Mouse (Mus musculus): ENCODE data around the gene Osm.

Osm gene

DNA sequence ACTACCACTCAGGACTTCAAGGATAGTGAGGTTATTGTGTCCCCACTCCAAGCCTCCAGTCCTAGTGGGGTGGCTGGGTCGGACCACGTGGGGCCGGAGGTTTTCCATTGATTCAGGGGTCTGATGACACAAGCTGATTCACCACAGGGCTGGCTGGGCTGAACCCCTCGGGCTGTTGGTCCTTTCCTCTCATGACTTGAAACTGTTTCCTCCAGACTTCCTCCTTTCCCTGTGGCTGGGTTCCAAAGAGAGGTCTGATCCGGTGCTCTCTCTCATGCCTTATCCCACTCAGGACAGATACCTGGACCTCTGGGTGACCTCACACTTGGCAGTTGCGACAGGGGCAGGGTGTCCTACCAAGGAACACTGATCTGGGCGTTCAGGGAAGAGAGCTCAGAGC lies 3.9 kb downstream of the Osm start:
- no peak for DNase-seq

DNA sequence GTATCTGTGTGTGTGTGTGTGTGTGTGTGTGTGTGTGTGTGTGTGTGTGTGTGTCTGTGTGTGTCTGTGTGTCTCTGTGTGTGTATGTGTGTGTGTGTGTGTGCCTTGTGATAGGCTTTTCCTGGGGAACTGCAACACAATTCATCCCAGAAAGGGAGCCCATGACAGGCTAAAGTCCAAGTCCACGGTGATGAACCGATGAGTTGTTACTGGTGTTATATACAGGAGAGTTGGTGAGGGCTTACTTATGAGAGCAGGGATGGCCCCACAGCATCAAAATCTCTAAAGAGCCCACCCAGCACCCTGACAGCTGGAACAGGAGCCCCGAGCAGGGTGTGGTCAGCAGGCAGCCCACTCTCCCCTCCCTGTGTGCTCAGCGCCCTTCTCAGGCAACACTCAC lies 5.0 kb downstream of the Osm start:
- DNase-seq = no peak

DNA sequence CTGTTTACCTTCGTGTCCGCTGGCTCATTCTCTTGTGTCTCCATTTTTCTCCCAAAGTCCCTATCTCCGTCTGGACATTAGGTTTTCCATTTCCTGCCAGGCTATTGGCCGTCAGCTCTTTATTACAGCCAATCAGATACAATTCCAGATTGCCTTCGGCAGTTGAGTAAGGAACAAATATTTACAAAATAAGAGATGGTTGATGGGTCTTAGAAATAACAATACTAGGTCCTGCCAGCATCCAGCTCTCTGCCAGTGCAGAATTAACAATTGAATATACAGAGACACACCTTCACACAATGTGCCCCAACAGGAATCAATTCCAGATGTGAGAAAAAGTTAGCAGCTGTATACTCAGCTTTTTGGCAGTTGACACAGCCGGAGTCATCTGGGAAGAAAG lies 9.9 kb downstream of the Osm start:
- no peak for DNase-seq

DNA sequence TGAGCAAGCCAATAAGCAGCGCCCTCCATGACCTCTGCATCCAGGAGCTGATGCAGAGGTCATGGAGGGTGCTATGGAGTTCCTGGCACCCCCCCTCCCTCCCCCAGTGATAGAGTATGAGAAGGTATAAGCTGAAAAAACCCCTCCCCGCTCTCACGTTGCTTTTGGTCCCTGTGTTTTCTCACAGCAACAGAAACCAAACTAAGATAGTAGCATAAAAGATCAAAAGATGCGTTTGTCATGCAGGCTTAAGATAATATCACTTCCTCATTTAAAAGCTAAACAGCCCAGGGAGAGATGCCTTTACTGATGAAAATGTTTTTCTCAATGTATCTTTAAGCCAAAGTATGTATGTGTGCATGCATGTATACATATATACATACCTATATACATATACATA lies 10.4 kb downstream of the Osm start:
- DNase-seq = no peak

DNA sequence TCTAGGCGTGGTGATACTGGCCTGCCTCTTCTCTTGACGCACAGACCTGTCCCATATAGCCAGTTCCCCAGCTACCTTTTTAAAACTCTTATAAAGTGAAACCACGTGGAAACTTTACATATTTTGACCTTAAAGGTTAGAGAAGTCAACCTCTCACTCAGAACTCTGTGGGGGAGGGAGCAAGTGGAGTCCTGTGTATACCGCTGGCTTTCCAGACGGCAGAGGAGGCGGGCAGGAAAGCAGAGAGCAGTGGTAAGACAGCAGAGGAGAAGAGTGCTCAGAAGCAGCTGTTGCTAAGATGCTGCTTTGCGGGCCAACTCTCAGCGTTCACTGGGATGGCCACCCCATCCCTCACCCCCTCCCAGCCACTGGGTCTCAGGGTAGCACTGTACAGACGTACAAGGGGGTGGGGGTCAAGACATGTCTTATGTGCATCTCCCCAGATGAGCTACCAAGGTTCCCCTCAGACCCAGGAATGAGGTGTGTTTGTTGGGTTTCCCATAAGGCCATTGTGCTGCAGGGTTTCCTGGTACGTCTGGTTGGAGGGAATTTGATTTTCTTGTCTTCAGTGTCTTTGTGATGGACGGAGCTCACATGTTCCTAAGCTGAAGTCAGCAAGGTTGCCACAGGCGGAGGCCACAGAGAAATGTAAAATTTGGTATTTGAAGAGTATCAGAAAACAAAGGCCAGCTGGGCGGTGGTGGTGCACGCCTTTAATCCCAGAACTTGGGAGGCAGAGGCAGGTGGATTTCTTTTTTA lies 11.2 kb downstream of the Osm start:
- DNase-seq = no peak

DNA sequence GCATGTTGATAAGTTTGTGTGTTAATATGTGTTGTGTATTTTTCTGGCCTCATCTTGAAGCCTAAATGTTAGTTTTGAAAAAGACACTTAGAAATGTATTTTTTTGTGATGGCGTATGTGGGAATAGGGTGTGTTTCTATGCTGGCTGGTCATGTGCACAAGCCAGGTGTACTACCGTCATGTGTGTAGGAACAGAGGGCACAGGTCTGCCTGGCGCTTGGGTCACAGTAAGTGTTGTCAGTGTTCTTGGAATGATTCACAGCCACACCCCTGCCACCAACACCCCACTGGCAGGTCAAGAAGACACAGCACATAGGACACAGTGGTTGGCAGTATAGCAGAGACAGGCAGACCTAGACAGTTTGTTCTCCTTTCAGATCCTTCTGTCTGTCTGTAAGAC lies 12.9 kb downstream of the Osm start:
- DNase-seq = no peak

DNA sequence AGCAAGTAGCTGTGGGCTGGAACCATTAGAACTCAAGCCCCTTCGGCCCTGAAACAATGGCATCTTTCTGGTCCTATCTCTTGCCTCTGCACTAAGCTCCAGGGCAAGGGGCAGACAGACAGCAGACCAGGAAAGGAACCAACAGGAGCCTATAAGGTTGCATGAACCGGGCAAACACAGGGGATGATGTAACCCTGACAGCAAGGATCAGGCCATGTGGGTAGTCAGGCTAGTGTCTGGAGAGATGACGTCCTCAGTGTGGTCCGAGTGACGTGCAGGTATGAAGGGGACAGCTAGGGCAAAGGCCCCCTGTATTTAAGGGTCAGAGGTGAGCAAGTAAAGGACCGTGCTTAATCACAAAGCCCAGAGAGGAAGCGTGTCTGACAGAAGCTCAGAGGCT lies 14.1 kb downstream of the Osm start:
- no peak for DNase-seq

DNA sequence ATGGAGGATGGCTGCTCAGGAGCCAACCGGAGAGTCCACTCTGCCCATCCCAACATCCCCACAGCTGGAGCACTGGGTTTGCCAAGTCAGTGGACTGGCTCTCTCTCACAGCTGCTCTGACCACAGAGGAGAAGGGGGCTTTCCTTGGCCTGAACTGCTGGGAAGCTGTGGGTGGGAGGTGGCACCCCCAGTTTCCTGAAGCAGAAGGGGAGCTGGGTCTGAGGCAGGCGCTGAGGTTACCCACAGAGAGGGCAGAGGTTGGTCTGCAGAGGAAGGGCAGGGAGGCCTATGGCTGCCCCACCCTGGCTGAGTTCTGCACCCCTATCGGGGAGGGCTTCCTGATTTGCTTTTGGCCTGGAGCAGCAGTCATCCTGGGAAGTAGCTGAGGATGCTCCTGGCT lies 15.2 kb downstream of the Osm start:
- DNase-seq = no peak

DNA sequence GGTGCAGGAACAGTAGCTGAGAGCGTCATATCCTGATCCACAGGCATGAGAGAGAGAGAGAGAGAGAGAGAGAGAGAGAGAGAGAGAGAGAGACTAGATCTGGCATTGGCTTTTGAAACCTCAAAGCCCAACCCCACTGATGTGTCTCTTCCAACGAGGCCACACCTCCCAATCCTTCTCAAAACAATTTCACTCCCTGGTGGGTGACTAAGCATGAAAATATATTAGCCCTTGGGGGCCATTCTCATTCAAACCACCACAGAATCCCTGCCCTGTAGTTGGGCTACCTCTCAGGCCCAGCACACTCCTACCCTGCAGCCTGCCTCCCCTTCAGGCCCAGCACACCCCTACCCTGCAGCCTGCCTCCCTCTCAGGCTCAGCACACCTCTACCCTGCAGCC lies 16.7 kb downstream of the Osm start:
- DNase-seq = no peak

DNA sequence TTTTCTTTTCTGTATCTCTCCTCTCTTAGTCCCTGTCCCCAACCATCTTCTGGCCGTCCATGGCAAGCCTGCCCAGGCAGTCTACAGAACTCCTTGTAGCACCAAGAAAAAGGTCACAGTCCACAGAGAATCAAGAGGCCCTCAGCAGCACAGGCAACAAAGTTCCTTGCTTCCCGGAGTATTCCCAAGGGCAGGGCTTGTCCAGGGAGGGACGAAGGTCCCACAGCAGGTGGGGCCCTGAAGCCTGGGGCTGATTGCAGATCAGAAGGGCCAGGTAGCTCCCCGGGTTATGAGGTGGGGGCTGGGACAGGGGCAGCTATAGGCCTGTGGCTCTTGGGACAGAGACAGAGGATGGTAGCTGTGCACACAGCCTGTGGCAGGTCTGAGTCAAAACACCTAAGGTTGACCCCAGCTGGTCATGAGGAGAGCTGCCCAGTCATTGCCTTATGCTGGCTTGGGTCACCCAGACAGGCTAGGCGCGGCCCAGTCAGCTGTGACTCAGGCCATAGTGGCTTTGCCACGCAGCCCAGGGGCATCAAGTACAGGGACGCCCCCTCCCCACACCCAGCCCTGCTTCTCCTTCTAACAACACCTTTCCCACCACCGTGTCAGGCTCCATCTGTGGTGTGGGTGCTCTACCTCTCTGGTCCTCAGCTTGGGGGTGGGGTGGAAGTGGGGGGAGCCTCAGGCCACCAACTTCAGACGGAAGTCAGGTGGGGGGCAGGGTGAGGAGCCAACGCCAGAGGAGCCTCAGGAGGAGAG lies 20.8 kb downstream of the Osm start, which contains the start of gene Lif:
Lif (plus strand) TSS at position 712 of the 762 bp plus-strand sequence.
- DNase-seq = no peak

DNA sequence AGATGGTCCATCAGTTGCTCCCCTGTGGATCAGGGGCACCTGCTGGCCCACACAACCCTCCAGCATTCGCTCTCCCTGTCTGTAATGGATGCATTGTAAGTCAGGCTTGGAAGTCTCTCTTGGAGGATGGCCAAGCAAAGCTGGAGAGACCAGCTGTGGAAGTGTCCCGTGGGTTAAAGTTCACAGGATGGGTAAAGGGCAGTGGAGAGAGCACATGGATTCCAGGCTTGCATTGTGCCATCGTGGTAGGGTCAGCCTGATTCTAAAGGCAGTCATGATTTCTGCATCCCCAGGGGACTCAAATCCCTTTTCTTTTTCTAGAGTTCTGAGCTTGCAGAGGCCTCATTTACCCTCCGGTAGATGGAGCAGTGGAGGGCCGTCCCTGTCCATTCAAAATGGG lies 21.5 kb downstream of the Osm start:
- no peak for DNase-seq

DNA sequence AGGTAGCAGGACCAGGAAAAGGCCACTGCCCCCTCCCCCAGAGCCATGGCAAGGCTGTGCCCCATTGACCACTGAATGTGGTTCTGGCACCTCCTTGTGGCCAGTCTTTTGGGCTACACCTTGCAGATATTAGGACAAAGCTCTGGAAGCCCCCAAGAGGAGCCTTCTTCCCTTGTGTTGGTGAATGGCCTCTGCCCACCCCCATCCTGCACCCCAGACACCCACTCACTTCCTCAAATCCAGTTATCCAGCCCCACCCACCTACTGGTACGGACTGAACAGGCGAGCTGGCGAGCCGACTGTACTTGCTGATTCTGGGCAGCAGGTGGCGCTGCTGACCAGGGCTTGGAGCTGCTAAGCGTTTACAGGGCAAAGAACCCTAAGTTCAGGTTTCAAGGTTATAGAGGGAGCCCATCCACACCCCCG lies 22.4 kb downstream of the Osm start:
- peak; percentile 76 for DNase-seq

DNA sequence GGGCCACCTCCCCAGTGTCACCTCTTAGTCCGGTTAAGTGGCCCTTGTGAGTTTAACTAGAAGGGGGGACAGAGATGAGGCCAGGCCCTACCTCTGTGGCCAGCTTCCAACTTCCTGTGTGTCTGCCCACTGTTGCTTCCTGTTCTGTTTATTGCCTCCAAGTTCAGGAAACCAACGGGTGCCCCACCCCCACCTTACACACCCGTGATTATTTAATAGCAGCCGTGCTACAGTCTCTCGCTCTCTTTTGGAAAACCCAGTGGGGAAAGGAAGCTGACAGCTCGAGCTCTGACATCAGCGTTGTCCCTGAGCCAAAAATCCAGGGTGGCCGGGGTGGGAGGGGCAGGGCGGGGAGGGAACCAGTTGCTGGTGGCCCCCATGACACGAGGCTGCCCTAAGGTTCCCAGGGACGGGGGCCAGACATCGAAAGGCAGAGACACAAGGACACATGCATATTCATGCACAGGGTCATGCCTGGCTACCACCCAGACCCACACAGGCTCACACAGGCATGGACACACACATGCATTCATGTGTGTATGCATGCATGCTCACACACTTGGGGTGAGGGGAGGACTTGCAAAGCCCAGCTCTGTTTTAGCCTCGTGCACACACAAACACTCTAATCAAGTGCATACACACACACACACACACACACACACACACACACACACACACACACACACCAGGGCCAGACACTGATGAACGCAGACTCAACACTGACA lies 24.4 kb downstream of the Osm start:
- DNase-seq = no peak

DNA sequence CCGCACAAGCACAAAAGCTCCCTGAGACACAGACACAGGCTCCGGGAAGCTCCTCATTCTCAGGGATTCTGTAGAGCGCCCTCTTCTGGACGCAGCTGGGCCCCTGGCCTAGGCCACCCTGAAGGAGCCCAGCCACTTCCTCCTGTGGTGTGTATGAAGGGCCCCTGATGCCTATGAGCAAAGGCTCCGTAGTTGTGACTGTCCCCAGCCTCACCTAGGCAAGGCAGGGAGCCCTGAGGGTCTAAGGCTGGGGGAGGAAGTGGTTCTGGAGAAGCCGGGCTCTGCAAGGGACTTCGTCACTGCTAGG lies 24.9 kb downstream of the Osm start:
- DNase-seq = peak; percentile 62

DNA sequence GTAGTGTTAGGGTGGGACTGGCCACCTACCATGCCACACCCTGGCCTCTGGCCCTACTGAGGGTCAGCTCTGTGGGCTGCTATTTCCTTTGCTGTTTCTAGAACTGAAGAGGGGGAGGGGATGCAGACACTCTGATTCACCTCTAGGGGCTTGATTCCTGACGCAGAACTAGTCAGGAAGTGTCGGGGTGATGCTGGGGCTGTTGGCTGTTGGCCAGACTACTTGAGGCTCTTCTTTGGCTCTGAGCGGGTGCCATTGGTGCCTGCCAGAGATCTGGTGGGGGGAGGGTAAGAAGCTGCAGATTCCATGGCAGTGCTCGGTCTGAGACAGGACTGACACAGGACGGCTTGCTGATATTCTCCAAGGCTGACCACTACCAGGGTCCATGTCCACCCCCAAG lies 25.7 kb downstream of the Osm start:
- DNase-seq = peak; percentile 48

DNA sequence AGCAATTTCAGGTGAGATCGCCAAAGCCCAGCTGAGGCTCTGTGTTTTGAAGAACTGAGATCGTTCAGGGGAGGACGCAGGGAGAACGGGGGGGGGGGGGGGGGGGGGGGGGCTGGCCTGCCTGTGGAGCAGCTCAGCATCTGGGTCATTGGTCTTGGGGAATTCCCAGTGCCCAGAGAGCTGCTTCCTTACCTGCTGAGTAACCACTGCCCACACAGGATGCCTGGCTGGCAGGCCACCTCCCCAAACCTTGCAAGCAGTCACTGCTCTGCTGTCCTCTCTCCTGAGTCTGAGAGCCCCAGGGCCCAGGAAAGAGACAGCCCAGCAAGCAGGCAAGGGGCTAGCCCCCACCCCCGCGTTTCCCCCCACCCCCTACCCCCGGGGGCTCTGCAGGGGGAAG lies 26.6 kb downstream of the Osm start:
- no peak for DNase-seq

DNA sequence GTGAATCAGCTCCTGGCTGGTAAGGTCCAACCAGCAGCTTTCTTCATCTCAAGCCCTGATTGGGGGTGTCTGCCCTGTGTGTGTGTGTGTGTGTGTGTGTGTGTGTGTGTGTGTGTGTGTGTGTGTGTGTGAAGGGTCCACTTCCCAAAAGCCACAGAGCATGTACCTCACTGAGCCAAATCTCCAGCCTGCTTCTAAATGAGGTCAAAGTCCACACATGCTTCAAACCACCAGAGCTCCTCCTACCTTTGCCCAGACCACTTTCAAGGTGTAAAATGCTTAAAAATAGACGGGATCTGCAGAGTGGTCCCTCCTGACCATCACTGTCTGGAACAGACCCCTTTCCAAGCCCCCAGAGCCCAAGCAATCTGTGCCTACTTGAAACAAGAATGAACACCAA lies 27.1 kb downstream of the Osm start:
- DNase-seq = no peak

DNA sequence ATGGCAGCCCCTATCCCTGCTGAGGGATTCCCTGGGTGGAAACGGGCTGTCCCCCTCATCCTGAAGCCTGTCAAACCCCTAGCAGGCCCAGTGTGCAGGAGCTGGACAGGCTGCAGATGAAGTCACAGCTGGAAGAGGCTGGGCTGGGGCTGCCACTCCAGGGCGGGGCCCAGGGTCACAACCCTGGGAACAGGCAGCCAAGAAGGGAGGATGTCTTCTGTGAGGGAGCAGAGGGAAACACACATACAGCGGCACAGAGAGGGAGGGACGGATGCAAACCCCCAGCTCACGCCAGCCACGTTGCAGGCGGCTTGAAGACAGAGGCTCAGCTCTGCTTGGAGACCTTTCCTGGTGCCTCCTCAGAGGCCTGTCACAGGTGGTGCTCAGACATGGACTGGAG lies 27.8 kb downstream of the Osm start:
- no peak for DNase-seq

DNA sequence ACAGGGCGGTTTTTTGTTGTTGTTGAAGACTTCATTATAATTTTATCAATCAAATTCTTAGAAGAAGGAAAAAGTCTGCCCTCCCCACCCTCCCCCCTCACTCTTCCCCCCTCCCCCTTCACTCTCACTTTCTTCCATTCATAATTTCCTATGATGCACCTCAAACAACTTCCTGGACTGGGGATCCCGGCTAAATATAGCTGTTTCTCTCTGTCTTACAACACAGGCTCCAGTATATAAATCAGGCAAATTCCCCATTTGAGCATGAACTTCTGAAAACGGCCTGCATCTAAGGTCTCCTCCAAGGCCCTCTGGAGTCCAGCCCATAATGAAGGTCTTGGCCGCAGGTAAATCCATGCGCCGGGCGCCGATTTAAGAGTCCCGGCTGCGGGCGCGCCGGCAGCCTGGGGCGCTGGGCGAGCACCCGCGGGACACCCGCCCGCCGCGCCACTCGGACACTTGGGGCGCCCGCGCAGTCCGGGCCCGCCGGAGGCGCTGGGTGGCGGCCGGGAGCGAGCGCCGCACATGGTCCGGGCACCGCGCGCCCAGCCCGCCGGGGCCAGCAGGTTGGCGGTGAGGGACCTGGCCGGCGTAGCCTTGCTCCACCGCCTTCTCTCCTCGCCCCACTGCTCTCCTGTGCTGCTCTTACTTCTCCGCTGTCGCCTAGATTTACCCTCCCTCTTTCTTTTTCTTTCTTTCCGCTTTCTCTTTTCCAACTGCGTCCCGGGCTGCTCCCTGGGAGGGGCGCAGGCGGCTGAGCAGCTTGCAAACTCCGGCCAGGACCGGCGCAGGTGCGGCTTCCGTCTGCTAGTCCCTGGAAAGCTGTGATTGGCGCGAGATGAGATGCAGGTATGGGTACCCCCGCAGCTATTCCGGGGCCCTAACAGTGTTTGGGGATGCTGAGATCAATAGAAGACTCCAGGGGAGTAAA lies 30.3 kb downstream of the Osm start:
- no peak for DNase-seq

DNA sequence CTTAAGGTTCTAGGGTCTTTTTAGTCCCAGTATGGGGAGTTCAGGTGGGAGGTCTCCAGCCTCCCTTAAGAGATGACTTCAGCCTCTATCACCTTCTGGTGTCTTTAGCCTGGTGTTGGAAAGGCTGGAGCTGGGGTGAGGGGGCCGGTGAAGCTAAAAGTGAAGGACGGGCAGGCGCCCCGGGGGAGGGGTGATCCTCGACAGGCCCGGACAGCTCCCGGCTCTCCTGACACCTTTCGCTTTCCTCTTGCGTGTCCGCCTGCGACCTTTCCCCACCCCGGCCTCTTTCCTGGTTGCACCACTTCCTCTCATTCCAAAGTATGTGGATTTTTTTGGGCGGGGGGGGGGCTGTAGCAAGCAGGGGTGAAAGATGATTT lies 31.0 kb downstream of the Osm start:
- no peak for DNase-seq

DNA sequence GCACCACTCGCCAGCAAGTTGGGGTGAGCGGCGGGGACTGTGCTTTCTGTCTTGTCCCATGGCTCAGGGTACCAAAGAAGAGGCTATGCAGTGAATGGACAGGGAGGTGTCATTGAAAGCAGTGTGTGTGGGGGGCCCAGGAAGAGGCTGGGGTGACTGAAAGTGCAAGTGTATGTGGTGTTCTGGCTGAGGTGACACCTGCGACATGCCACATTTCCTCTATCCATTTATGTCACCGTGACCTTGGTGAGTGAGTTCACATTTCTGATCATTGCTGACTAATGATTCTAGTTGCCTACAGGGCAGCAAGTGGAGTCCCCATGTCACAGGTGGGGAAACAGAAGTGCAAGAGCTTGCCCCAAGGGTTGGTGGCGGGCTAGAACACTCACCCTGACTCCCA lies 32.3 kb downstream of the Osm start:
- no peak for DNase-seq

DNA sequence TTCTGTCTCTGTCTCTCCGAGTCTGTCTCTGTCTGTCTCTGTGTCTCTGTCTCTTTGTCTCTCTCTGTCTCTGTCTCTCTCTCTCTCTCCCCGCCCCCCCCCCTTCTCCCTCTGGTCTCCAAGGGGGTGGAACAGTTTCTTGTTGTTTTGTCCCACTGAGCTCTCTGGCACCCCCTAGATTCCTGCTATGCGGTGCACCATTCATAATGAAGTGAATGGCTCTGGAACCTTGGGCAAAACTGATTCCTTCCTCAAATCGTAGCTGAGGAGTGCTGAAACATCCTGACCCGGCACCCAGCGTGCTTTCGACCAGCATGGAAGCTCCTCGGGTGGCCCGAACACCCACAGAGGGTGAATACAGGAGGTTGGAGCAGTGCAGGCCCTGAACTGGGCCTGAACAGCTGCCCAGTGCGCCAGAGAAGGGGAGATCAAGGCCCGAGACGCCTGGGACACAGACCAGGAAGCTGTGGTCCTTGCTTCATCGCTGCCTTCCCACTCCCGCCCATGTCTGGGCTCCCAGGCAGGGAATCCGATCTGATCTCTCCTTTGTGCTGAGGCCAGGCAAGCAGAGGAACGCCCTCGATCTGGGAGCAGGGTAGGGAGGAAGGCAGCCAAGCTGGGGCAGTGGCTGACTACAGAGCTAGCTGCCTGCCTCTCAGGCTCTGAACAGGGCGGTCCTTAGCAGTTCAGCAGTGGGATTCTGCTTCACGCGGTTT lies 34.7 kb downstream of the Osm start:
- DNase-seq = no peak
